Mouse (Mus musculus) hindbrain, embryonic 16.5 days (tissue): Measurements from ENCODE around the gene Gm11020. TPM values are rescaled to one million over a fixed set of nuclear protein-coding genes. Genes with fewer than 3 reads are reported as not detected.
A peak's percentile ranks its signal among the peaks of the same experiment; 100 is the strongest.
"Not testable (repeated sequence)": the region's sequence is repeated elsewhere in the genome, so short reads cannot be mapped to it uniquely, and the experiment has no call there.

Experiments used
- ATAC-seq: fragments of 200-750 bp; cut with Nextera tagmentation; 2 replicates; pipeline ENCODE4 v1.8.0; 2017; ENCODE audit warnings: moderate TSS enrichment, moderate library complexity
- H3K27ac ChIP-seq: fragments of 300-500 bp; sonication (generic); 2 replicates; pipeline ENCODE4 v1.5.1; 2014; ENCODE audit warnings: low read depth, mild to moderate bottlenecking, control low read depth, low read length, moderate library complexity
- H3K27me3 ChIP-seq: fragments of 300-500 bp; sonication (generic); replicated peaks from 2 replicates; pipeline ENCODE4 v1.6.1; 2014; ENCODE audit warnings: low read length; ENCODE audit not compliant: control insufficient read depth, insufficient read depth
- H3K36me3 ChIP-seq: fragments of 300-500 bp; sonication (generic); 2 replicates; pipeline ENCODE4 v1.6.1; 2014; ENCODE audit warnings: mild to moderate bottlenecking, low read length, moderate library complexity, mixed read lengths; ENCODE audit not compliant: control insufficient read depth, insufficient read depth
- H3K4me1 ChIP-seq: fragments of 300-500 bp; sonication (generic); 2 replicates; pipeline ENCODE4 v1.6.1; 2014; ENCODE audit warnings: low read depth, low read length; ENCODE audit not compliant: control insufficient read depth, insufficient read depth
- H3K4me2 ChIP-seq: fragments of 300-500 bp; sonication (generic); 2 replicates; pipeline ENCODE4 v1.6.1; 2014; ENCODE audit warnings: mild to moderate bottlenecking, low read length, control low read depth, moderate library complexity
- H3K4me3 ChIP-seq: fragments of 300-500 bp; sonication (generic); 2 replicates; pipeline ENCODE4 v1.5.1; 2014; ENCODE audit warnings: mild to moderate bottlenecking, low read length, control low read depth, moderate library complexity
- H3K9ac ChIP-seq: fragments of 300-500 bp; sonication (generic); 2 replicates; pipeline ENCODE4 v1.6.1; 2014; ENCODE audit warnings: low read depth, mild to moderate bottlenecking, control low read depth, low read length, moderate library complexity
- H3K9me3 ChIP-seq: fragments of 300-500 bp; sonication (generic); 2 replicates; pipeline ENCODE4 v1.6.1; 2014; ENCODE audit warnings: mild to moderate bottlenecking, low read length, moderate library complexity; ENCODE audit not compliant: control insufficient read depth
- WGBS: fragments of 180-500 bp; shearing (Covaris S2); extraction: QIAGEN DNeasy Blood & Tissue Kit; methylation state at CpG from one replicate; pipeline ENCODE4 v1.1.7; 2014; 5-methylcytosine and 5-hydroxymethylcytosine counted together
- polyA plus RNA-seq: library from polyadenylated mRNA; unstranded; fragments of >200 nt; fragmentation: Nextera tagmentation; extraction: Ambion mirVana; gene quantifications from 2 replicates; pipeline ENCODE4 v1.2.1, GENCODE M21; 2015

Gene Gm11020
- polyA plus RNA-seq, 1 experiment from 2014 or later, result not detected

GRCm38 (mm10) chr8:104313311-104313710 lies 8.1 kb upstream of the Gm11020 start:
- Histone ChIP-seq H3K36me3 (no peaks in the 10 kb centered on the region), H3K27me3 (no peaks in the 10 kb centered on the region), H3K4me3 (no peak overlapping the region), H3K27ac (no peak overlapping the region), H3K9me3 (no peaks in the 10 kb centered on the region), H3K4me1 (no peaks in the 10 kb centered on the region), H3K9ac (no peak overlapping the region), H3K4me2 (no peak overlapping the region)
- ATAC-seq, result no peak
- 79% methylated on average over 4 of the region's 4 CpGs for WGBS

- not testable (repeated sequence) for H3K36me3 ChIP-seq, ATAC-seq, H3K9ac ChIP-seq, H3K4me1 ChIP-seq, H3K9me3 ChIP-seq, H3K27ac ChIP-seq, H3K4me2 ChIP-seq, H3K27me3 ChIP-seq, H3K4me3 ChIP-seq
- WGBS, result 88% methylated on average over 10 of the region's 12 CpGs
Measured at GRCm38 (mm10) chr8:104321930-104322329, 563 bp downstream of the Gm11020 start, which contains the start of gene Cmtm2b. Cmtm2b (plus strand) TSS chr8:104322230.

GRCm38 (mm10) chr8:104332665-104333631 lies 11.6 kb downstream of the Gm11020 start:
- Histone ChIP-seq H3K36me3 (no peaks in the 10 kb centered on the region), H3K4me1 (no peaks in the 10 kb centered on the region), H3K4me2 (no peak overlapping the region), H3K9ac (no peak overlapping the region), H3K27me3 (no peaks in the 10 kb centered on the region), H3K9me3 (no peaks in the 10 kb centered on the region; the same call in 1 of the 2 replicates), H3K4me3 (no peak overlapping the region), H3K27ac (no peak overlapping the region)
- WGBS, result 81% methylated on average over 5 of the region's 5 CpGs
- no peak for ATAC-seq

DNA sequence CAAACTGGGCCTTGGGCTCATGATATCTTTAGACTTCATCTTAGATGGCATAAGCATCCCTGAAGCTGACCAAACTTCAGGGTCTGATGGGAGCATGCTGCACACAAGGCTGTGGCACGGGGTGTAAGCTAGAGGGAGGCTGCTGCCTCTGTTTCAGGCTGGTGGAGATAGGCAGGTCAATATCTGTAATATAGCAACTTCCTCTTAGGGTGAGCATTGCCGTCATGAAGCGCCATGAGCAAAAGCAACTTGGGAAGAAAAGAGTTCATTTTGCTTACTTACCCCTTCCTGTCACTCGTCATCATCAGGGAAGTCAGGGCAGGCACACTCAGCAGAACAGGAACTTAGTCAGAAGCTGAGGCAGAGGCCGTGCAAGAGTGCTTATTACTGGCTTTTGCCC lies 12.4 kb downstream of the Gm11020 start:
- Histone ChIP-seq H3K4me2 (no peak overlapping the region), H3K27me3 (no peaks in the 10 kb centered on the region), H3K9me3 (no peaks in the 10 kb centered on the region; the same call in 1 of the 2 replicates), H3K9ac (no peak overlapping the region), H3K4me3 (no peak overlapping the region), H3K4me1 (no peaks in the 10 kb centered on the region), H3K36me3 (no peaks in the 10 kb centered on the region), H3K27ac (no peak overlapping the region)
- no peak for ATAC-seq
- 84% methylated on average over 5 of the region's 5 CpGs for WGBS

- no peak for ATAC-seq
- whole genome bisulfite sequencing, result 80% methylated on average over 1 of the region's 1 CpGs
- H3K4me1 ChIP-seq, result no peaks in the 10 kb centered on the region
Measured at GRCm38 (mm10) chr8:104334196-104334595, 12.8 kb downstream of the Gm11020 start.

GRCm38 (mm10) chr8:104336806-104337205 lies 15.4 kb downstream of the Gm11020 start:
- Histone ChIP-seq H3K9ac (no peak overlapping the region), H3K4me3 (no peak overlapping the region), H3K27ac (no peak overlapping the region), H3K9me3 (no peaks in the 10 kb centered on the region; the same call in 1 of the 2 replicates), H3K27me3 (no peaks in the 10 kb centered on the region), H3K36me3 (no peaks in the 10 kb centered on the region), H3K4me2 (no peak overlapping the region), H3K4me1 (peaks cover 5% of the 10 kb centered on the region; the same call in 1 of the 2 replicates)
- no peak for ATAC-seq
- WGBS, result 61% methylated on average over 1 of the region's 1 CpGs

More at GRCm38 (mm10) chr8:104334196-104334595, 12.8 kb downstream of the Gm11020 start:
- Histone ChIP-seq H3K36me3 (no peaks in the 10 kb centered on the region), H3K9me3 (no peaks in the 10 kb centered on the region; the same call in 1 of the 2 replicates), H3K9ac (no peak overlapping the region), H3K4me2 (no peak overlapping the region), H3K27me3 (no peaks in the 10 kb centered on the region), H3K27ac (no peak overlapping the region), H3K4me3 (no peak overlapping the region)

DNA sequence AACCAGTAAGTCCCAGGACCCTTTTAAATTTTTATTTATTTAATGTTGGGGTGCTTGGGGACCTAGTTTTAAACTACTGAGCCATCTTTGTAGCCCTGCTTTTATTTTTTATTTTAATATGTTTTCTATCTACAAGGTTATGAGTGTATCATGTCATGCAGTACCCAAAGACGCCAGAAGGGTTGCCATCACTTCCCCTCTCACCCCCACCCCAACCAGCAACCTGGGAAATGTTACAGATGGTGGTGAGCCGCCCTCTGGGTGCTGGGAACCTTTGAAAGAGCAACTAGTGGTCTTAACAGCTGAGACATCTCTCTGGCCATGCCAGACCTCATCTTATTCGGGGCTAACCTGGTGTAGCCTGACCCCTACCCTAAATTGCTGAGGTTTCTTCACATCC lies 16.5 kb downstream of the Gm11020 start:
- H3K9ac ChIP-seq, result no peak overlapping the region
- no peaks in the 10 kb centered on the region for H3K27me3 ChIP-seq
- 51% methylated on average over 3 of the region's 3 CpGs for WGBS
- H3K36me3 ChIP-seq, result no peaks in the 10 kb centered on the region
- no peak overlapping the region for H3K27ac ChIP-seq
- H3K4me1 ChIP-seq, result peaks cover 5% of the 10 kb centered on the region; the same call in 1 of the 2 replicates
- no peak overlapping the region for H3K4me3 ChIP-seq
- no peak for ATAC-seq
- no peaks in the 10 kb centered on the region; the same call in 1 of the 2 replicates for H3K9me3 ChIP-seq
- H3K4me2 ChIP-seq, result no peak overlapping the region

DNA sequence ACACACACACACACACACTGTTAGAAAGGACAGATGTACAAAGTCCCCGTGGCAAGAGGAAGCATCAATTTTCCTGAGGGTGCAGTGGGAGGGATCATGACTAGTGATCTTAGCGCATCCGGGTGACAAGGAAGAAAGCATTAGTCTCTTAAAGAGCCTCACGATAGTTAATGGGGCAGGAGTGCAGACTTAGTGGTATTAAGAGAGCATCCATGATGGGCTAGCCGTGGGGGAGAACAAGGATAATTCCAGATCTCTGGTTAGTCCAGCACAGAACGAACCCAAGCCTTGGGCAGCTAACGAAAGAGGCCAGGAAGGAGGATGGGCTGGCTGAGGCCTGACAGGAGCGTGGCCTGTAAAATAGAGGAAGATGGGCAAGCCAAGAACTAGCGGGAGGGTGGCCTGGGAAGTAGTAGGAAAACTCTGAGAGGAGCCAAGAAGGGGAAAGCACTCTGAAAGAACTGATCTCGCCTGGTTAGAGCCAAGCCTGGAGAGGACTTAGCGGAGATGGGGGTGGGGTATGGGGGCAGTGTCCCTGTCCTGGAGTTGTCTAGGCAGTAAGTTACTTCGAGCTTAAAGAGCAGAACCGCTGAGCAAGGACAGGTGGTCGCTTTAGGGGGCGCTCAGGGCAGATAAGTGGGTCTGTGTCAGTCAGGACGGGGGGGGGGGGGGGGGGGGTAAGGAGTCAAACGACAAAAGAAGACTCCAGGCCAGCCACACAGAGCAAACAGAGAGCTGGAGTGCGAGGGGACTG lies 18.0 kb downstream of the Gm11020 start, which contains the start of gene Cmtm3:
Gene Cmtm3 (plus strand): TSS at position 182 of the 754 bp plus-strand sequence.
- Histone ChIP-seq H3K36me3 (no peaks in the 10 kb centered on the region), H3K9me3 (no peaks in the 10 kb centered on the region; the same call in 1 of the 2 replicates), H3K9ac (peak within 1 kb of the TSS; percentile 85), H3K27ac (peak within 1 kb of the TSS; percentile 59; the same call in 1 of the 2 replicates), H3K4me1 (peaks cover 5% of the 10 kb centered on the region; the same call in 1 of the 2 replicates), H3K27me3 (no peaks in the 10 kb centered on the region), H3K4me2 (peak within 1 kb of the TSS; percentile 85), H3K4me3 (peak within 1 kb of the TSS; percentile 61)
- no peak for ATAC-seq
- WGBS, result 15% methylated on average over 17 of the region's 18 CpGs

DNA sequence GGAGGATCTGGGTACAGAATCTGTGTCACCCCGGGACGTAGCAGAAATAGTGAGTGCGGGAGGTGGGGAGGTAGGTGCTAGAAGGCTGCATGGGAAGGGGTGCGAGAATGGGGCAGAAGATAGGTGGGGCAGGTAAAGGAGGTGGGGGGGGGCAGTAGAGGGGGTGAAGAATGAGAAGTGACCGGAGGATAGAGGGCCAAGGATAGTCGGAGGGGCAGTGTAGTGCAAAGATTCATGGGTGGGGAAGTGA lies 18.5 kb downstream of the Gm11020 start:
- Histone ChIP-seq H3K27ac (peak overlapping the region; percentile 59; the same call in 1 of the 2 replicates), H3K9ac (peak overlapping the region; percentile 85), H3K4me1 (peaks cover 5% of the 10 kb centered on the region; the same call in 1 of the 2 replicates), H3K4me3 (peak overlapping the region; percentile 61), H3K9me3 (no peaks in the 10 kb centered on the region; the same call in 1 of the 2 replicates), H3K36me3 (no peaks in the 10 kb centered on the region), H3K4me2 (peak overlapping the region; percentile 85), H3K27me3 (no peaks in the 10 kb centered on the region)
- peak; percentile 10; the same call in 1 of the 2 replicates for ATAC-seq
- WGBS, result 3% methylated on average over 6 of the region's 6 CpGs
